9 mouse cellular contexts compared by ENCODE assay signal in genomic region chr6:31549361-31550051, GRCm38 (mm10). TPM values are rescaled to one million over a fixed set of nuclear protein-coding genes. Genes with fewer than 3 reads are reported as not detected.
A peak's percentile ranks its signal among the peaks of the same experiment; 100 is the strongest.
DNase-seq lines count a peak whose midpoint lies in the region; ATAC-seq and TF ChIP-seq lines count a peak whose summit lies in the region.
"Had no signal": no experiment of that assay in that cellular context is flagged by ENCODE, and none has a peak within 500 bp of the region (broad histone marks: within the 10 kb centered on the region; RNA-seq: fewer than 3 reads in every experiment).

No protein-coding gene starts in this region.

- DNase-seq in neural tube, embryonic 10.5 days (ENCODE audit: extremely low spot score, low spot score) = no peak
- DNase-seq in gastrocnemius, adult 2 months = peak; percentile 66
- no peak for DNase-seq in left cerebral cortex, adult 18-20 months (ENCODE audit: low spot score in 2 of 2)
- DNase-seq in spleen, postnatal 36 days (ENCODE audit: low spot score in 2 of 2) = no peak
- DNase-seq in embryo, embryonic 10 days (ENCODE audit: low spot score) = no peak

- intact Hi-C loops in gastrocnemius, adult 2 months (cut with DNase I) = no loop called here

- H3K9ac ChIP-seq in neural tube, embryonic 12.5 days = no peak overlapping the region
- H3K9ac ChIP-seq in intestine, embryonic 15.5 days = no peak overlapping the region
- no peak overlapping the region for H3K9ac ChIP-seq in midbrain, embryonic 12.5 days (replicated peaks)

- no peaks in the 10 kb centered on the region for H3K27me3 ChIP-seq in neural tube, embryonic 12.5 days (replicated peaks)
- H3K27me3 ChIP-seq in intestine, embryonic 15.5 days (replicated peaks) = no peaks in the 10 kb centered on the region
- H3K27me3 ChIP-seq in midbrain, embryonic 12.5 days = no peaks in the 10 kb centered on the region

- 76% methylated on average over 5 of the region's 5 CpGs for whole genome bisulfite sequencing in neural tube, embryonic 12.5 days
- 49% methylated on average over 5 of the region's 5 CpGs for WGBS in intestine, embryonic 15.5 days
- 61% methylated on average over 5 of the region's 5 CpGs for WGBS in midbrain, embryonic 12.5 days

- no peak overlapping the region for H3K4me2 ChIP-seq in neural tube, embryonic 12.5 days (replicated peaks)
- H3K4me2 ChIP-seq in intestine, embryonic 15.5 days (replicated peaks) = no peak overlapping the region
- no peak overlapping the region for H3K4me2 ChIP-seq in midbrain, embryonic 12.5 days (replicated peaks)

- 0 out of 2 replicates have a peak, but pooled peaks have one; percentile 25 for ATAC-seq in neural tube, embryonic 12.5 days (ENCODE audit: low FRiP score, low read depth)
- ATAC-seq in intestine, embryonic 15.5 days = peak; percentile 66
- peak; percentile 49; the same call in 1 of the 2 replicates for ATAC-seq in midbrain, embryonic 12.5 days (ENCODE audit: low FRiP score, low read depth)

- no peak overlapping the region for H3K4me3 ChIP-seq in neural tube, embryonic 12.5 days
- peak overlapping the region; percentile 20; the same call in 1 of the 2 replicates for H3K4me3 ChIP-seq in gastrocnemius, adult 2 months
- H3K4me3 ChIP-seq in intestine, embryonic 15.5 days (replicated peaks) = no peak overlapping the region
- H3K4me3 ChIP-seq in midbrain, embryonic 12.5 days = no peak overlapping the region

- H3K36me3 ChIP-seq in neural tube, embryonic 12.5 days = no peaks in the 10 kb centered on the region
- no peaks in the 10 kb centered on the region for H3K36me3 ChIP-seq in intestine, embryonic 15.5 days
- H3K36me3 ChIP-seq in midbrain, embryonic 12.5 days = no peaks in the 10 kb centered on the region

- H3K27ac ChIP-seq in neural tube, embryonic 12.5 days = no peak overlapping the region
- peak overlapping the region; percentile 53 for H3K27ac ChIP-seq in gastrocnemius, adult 2 months
- H3K27ac ChIP-seq in intestine, embryonic 15.5 days = no peak overlapping the region
- H3K27ac ChIP-seq in midbrain, embryonic 12.5 days (replicated peaks) = no peak overlapping the region
- H3K27ac ChIP-seq: macrophage had no signal

- H3K4me1 ChIP-seq in neural tube, embryonic 12.5 days = peaks cover 9% of the 10 kb centered on the region
- H3K4me1 ChIP-seq in intestine, embryonic 15.5 days (replicated peaks) = peaks cover 8% of the 10 kb centered on the region; the same call in 1 of the 2 replicates
- peaks cover 21% of the 10 kb centered on the region for H3K4me1 ChIP-seq in midbrain, embryonic 12.5 days

- TF ChIP-seq CTCF in gastrocnemius, adult 2 months (IDR thresholded peaks at IDR 0.05) = no peak

- H3K9me3 ChIP-seq in neural tube, embryonic 12.5 days = no peaks in the 10 kb centered on the region
- H3K9me3 ChIP-seq in intestine, embryonic 15.5 days = no peaks in the 10 kb centered on the region
- H3K9me3 ChIP-seq in midbrain, embryonic 12.5 days = no peaks in the 10 kb centered on the region

RNA-seq across cellular contexts. Expression of gene Podxl, which starts 14.3 kb away (rescaled TPM):
- 12.8 and 14.8 TPM in 2 replicates for polyA plus RNA-seq in neural tube, embryonic 12.5 days (2016; fragmentation: Nextera tagmentation; extraction: Ambion mirVana)
- total RNA-seq in gastrocnemius, adult 2 months (2021) = 10 to 100 TPM; 22.0 to 31.9 TPM
- 45.0 and 45.3 TPM in 2 replicates for polyA plus RNA-seq in intestine, embryonic 15.5 days (2015; fragmentation: Nextera tagmentation; extraction: Ambion mirVana)
- 14.4 and 17.3 TPM in 2 replicates for polyA plus RNA-seq in midbrain, embryonic 12.5 days (2016; fragmentation: Nextera tagmentation; extraction: Ambion mirVana)
- total RNA-seq in left cerebral cortex, adult 18-20 months (2021) = 10 to 100 TPM; 20.3 to 22.7 TPM
- polyA plus RNA-seq: macrophage had no signal
